Mouse (Mus musculus) urinary bladder, postnatal 4 days (tissue): ENCODE data around the gene Gm28171.
"Not testable (repeated sequence)": the region's sequence is repeated elsewhere in the genome, so short reads cannot be mapped to it uniquely, and the experiment has no call there.

Experiments used
- DNase-seq, 2 experiments: peaks; one replicate each; pipeline ENCODE4 v3.0.0; 2021 to 2022; ENCODE audit warnings: low spot score in 2 of 2

Gm28171 gene

DNA sequence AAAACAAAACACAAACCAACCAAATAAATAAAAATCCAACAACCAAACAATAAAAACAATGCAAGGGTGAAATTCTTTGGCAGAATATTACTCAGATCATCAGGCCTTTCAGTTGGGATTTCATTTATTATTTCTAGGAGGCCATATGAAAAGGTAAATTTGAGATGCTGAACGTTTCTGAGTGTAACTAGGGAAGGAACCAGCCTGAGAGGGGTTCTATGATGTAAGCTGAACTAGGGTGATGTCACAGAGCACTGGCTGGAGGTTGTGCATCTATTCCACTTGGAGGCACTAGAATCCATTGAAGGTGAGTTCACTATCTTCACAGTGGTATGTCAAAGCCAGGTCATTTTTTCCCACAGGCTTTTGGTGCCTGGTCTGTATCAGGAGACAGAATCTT is at the start of gene Gm28171:
Gene Gm28171, plus strand, starts transcription at position 301 of the 400 bp plus-strand sequence.
- not testable (repeated sequence) for DNase-seq
